Mouse (Mus musculus) adrenal gland, postnatal 25 days (tissue): ENCODE measurements around the gene Sdccag8. TPM values are rescaled to one million over a fixed set of nuclear protein-coding genes. Genes with fewer than 3 reads are reported as not detected.

Experiments used
- DNase-seq: peaks from one replicate; pipeline ENCODE4 v3.0.0; 2021; ENCODE audit warnings: mixed read lengths
- total RNA-seq: library from RNA; stranded (reverse); gene quantifications from 2 replicates; pipeline ENCODE4 v1.2.3, GENCODE M21; 2021

Gene Sdccag8
- total RNA-seq, 1 experiment from 2014 or later, result 15.5 TPM

- no peak for DNase-seq
Observed at GRCm38 (mm10) chr1:176986990-176987740, 172.7 kb downstream of the Sdccag8 start.

- no peak for DNase-seq
Observed at GRCm38 (mm10) chr1:176991473-176991872, 177.0 kb downstream of the Sdccag8 start.

DNA sequence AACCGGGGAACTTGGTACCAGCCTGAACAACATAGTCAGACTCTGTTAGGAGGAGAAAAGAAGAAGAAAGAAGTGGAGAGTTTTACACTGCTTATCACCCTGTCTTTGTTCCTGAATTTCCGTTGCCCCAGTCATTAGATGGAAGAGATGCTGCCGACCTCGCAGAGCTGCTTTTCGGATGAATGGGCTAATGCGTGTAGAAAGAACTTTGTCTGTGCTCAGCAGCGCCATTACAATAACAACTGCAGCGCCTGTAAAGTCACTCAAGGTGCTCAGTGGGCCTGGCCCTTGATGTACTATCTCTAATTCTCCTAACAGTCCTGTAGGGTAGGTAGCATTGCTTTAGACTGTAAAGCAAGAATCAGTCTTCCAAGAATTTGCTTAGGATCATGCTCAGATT, 178.1 kb downstream of the Sdccag8 start:
- DNase-seq, result no peak

DNA sequence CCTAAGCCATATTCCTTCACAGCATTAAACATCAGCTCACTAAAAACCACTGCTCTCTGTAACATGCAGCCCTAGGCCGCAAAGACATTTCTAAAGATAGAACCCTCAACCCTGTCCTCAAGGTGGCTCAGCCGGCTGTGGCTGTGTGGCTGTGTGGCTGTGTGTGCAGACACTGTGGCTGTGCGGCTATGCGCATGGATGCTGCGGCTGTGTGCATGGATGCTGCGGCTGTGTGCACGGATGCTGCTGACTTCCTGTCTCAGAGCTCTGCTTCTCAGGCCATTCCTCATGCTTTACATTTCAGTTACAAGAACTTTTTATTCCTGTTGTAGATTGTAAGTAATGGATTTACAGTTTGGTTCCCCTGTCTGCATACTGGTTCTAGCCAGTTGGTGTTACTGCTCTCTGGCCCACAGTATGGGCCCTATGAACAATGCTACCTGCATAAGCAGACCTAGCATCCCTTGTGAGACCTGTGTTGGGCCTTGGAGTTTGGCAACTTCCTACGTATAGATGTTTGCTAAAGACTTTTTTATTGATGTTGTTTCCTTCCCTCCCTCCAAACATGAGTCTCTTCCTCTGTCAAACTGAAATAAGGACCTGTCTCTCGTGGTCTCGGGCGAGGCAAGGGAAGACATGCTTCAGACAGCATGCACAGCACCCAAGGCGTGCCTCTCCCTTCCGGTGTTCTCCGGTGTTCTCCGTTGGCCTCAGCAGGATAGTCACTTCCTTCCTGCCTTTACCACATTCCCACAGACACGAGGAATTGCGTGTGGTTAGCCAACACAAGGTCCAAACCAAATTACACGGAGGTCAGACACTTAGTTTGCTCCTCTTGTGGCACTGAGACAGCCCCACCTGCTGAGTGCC, 178.9 kb downstream of the Sdccag8 start:
- no peak for DNase-seq

GRCm38 (mm10) chr1:176994087-176994486, 179.6 kb downstream of the Sdccag8 start:
- DNase-seq, result no peak

DNA sequence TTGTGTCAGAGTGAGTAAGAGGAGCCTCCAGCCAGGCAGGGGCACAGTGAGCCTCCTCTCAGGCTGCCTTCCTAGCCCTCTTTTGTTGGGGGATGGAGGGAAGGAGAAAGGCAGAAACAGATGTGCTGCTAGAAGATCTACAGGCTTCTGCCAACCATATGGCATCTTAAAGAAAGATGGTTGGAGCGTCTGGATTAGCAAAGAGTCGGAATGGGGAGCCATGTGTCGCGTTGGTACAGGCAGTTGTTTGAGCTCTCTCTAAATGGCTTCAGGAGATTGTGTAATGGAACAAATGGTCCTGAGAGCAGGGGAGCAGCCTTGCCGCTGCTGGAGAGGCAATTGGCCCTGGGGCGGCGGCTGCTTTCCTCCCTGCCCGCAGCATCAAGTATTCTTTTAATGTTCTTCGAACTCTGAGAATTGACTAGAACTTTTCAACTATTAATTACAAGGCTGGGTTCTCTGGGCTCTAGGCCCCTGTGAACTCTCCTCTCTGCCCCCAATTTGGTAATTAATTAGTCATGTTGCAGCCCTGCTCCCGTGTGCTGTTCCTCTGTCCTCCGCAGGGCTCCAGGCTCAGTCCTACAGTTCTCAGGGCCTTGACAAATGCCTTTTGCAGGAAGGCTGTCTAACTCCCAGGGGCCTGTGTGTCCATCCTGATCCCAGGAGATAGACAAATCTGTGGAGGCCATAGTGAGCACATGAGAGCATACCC, 180.4 kb downstream of the Sdccag8 start:
- DNase-seq, result no peak

GRCm38 (mm10) chr1:176995419-176995775, 180.9 kb downstream of the Sdccag8 start:
- no peak for DNase-seq

GRCm38 (mm10) chr1:176996166-176996565, 181.7 kb downstream of the Sdccag8 start:
- DNase-seq, result no peak

GRCm38 (mm10) chr1:176996630-176997201, 182.3 kb downstream of the Sdccag8 start:
- DNase-seq, result no peak

GRCm38 (mm10) chr1:176997254-176997653, 182.8 kb downstream of the Sdccag8 start:
- no peak for DNase-seq

DNA sequence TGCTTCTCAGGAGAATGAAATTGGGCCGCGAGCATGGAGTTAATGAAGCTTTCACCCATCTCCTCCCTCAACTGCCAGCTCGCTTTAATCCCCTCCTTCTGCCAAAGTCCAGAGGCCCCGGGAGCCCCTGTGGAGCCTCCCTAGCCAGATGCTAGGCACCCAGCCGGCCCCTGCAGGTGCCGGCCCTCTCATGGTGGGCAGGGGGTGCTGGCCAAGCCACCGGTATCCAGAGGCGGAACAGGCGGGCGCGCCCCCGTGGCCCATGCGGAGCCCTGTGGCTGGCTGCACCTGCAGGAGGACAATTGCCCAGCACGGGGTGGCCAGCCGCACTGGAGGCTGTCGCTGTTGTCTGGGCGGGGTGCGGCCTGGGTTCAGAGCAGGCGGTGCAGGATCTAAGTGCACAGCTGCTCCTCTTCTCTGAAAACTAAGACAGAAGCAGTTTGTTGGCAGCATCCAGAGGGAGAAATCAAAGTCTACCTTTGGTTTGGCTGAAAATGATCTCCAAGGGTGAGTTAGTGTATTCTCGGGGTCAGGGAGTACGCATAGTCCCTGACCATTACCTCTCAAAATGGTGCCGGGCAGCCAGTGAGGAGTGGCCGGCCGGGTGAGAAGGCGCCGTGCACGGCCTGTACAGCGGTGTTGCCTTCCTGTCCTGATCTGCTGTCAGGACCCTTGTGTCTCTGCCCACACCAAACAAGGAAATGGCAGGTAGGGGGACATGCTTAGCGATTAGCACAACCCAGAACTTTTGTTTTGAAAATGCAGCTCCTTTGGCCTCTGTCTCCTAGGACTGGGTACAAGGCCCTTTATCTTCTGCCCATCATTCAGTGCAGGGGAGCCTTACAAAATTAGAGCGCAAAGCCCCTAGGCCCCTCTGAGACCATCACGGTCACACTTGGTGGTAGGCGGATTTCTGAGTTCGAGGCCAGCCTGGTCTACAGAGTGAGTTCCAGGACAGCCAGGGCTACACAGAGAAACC, 183.5 kb downstream of the Sdccag8 start:
- DNase-seq, result no peak

GRCm38 (mm10) chr1:176999011-176999410, 184.6 kb downstream of the Sdccag8 start:
- DNase-seq, result no peak

DNA sequence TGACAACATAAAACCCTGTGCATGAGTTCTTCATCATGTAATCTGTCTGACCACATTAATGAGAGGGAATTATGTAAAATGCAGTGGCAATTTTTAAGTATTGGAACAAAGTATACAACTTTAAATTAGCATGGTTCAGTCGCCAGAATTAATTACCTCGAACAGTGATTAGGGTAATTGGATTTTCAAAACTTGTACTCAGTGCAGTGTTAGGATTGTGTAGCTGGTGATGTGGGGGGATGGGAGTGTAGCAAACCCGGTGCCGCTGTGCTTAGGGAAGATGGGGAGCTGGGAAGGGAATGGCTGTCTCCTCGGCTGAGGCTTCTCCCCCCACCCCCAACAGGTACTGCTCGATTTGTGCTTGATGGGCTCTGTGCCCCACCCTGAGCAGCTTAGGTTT, 188.5 kb downstream of the Sdccag8 start:
- no peak for DNase-seq

- no peak for DNase-seq
Observed at GRCm38 (mm10) chr1:177004041-177004741, 189.7 kb downstream of the Sdccag8 start.

GRCm38 (mm10) chr1:177007405-177007804, 192.9 kb downstream of the Sdccag8 start:
- no peak for DNase-seq

DNA sequence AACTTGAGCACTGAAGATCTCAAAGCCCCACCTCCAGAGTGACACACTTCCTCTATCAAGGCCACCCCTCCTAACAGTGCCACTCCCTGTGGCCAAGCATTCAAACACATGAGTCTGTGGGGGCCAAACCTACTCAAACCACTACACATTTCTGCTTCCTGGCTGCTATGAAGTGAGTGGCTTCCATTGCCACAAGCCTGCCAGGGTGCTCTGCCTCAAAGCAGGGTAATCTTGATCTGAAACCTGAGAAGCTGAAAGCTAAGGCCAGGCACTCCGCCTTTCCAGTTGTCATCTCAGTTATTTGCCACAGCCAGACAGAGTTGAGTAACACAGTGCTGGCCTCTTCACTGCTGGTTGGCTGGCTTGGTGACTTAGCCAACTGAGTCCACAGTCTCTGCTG, 194.3 kb downstream of the Sdccag8 start:
- DNase-seq, result no peak

GRCm38 (mm10) chr1:177010041-177010440, 195.6 kb downstream of the Sdccag8 start:
- no peak for DNase-seq

DNA sequence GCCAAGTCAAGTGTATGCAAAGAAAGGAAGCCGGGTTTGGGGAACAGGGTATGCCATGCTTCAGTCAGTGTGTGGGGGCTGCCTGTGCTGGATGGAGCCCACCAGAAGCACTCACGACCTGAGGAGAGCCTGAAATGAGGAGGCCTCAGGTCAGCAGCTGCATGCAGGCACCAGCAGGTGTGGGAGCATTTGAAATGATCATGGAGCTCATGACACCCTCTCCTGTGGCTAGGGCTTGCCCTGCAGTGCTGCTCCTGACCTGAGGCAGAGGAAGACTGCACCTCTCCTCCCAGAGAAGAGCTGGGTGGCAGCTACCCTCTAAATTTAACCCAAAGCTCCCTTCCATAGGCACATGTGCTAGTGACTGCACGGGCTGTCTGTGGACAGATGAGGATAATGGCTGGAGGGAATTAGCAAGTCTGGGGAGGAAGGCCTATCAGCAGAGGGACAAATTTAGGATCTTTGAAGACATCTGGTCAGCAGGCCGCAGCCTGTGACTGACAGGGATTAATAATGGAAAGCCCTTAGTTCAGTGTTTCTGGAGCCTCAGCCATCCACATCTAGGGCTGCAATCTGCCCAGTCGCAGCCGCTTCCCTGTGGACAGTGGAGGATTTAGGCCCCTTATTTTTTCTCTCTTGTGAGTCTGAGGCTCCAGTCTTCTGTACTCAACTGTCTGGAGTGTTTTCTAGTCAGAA, 196.3 kb downstream of the Sdccag8 start:
- no peak for DNase-seq

- no peak for DNase-seq
Observed at GRCm38 (mm10) chr1:177011688-177012087, 197.2 kb downstream of the Sdccag8 start.

GRCm38 (mm10) chr1:177012774-177013173, 198.3 kb downstream of the Sdccag8 start:
- DNase-seq, result no peak
